9 mouse cellular contexts compared by ENCODE assay signal in the genomic region with DNA sequence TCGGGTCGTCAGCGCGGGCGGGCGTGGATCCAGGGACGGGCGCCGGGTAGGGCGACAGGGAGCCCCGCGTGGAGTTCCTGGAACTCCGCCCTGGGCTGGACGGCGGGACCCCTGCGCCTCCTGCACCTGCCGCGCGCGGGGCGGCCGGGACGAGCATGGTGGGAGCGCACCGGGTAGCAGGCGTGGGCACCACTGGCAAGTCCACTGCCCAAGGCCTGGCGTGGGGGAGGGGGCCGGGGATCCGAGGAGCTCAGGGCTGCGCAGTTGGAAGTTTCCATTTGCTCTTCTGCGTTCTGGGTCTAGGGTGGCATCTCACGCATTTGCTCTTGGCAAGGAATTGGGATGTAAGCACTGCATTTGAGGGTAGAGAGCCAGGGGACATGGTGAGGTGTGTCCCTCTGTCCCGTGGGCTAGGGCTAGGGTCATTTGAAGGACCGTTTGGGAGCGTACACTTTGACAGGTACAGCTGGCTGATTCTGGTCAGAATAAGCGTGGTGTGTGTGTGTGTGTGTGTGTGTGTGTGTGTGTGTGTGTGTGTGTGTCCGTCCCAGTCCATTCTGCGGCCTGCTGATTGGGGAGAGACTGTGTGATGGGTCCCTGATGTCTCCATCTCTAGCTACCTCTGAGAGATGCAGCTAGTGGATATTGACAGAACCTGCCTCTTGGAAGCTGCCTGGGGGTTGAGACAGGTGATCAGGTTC. TPM values are rescaled to one million over a fixed set of nuclear protein-coding genes. Genes with fewer than 3 reads are reported as not detected.
DNase-seq lines count a peak whose midpoint lies in the region; ATAC-seq lines count a peak whose summit lies in the region.
"Had no signal": no experiment of that assay in that cellular context is flagged by ENCODE, and none has a peak within 500 bp of the region (broad histone marks: within the 10 kb centered on the region; RNA-seq: fewer than 3 reads in every experiment).

No protein-coding gene starts in this region.

- no peaks in the 10 kb centered on the region for H3K36me3 ChIP-seq in embryonic facial prominence, embryonic 10.5 days (replicated peaks)
- no peaks in the 10 kb centered on the region for H3K36me3 ChIP-seq in hindbrain, embryonic 14.5 days (replicated peaks; ENCODE audit: control insufficient read depth, insufficient read depth)
- no peaks in the 10 kb centered on the region for H3K36me3 ChIP-seq in lung, embryonic 15.5 days

- 11% methylated on average over 38 of the region's 38 CpGs for whole genome bisulfite sequencing in embryonic facial prominence, embryonic 10.5 days
- WGBS in hindbrain, embryonic 14.5 days, result 10% methylated on average over 37 of the region's 38 CpGs
- WGBS in lung, embryonic 15.5 days, result 11% methylated on average over 38 of the region's 38 CpGs

- peak overlapping the region; percentile 79 for H3K4me2 ChIP-seq in hindbrain, embryonic 14.5 days (replicated peaks)
- H3K4me2 ChIP-seq in lung, embryonic 15.5 days, result peak overlapping the region; percentile 86

- peaks cover 8% of the 10 kb centered on the region for H3K4me1 ChIP-seq in embryonic facial prominence, embryonic 10.5 days
- peaks cover 10% of the 10 kb centered on the region for H3K4me1 ChIP-seq in hindbrain, embryonic 14.5 days (replicated peaks; ENCODE audit: control insufficient read depth, insufficient read depth, low read length)
- H3K4me1 ChIP-seq in lung, embryonic 15.5 days, result peaks cover 4% of the 10 kb centered on the region

- H3K9me3 ChIP-seq in embryonic facial prominence, embryonic 10.5 days, result no peaks in the 10 kb centered on the region
- no peaks in the 10 kb centered on the region for H3K9me3 ChIP-seq in hindbrain, embryonic 14.5 days (ENCODE audit: control insufficient read depth, low read length)
- H3K9me3 ChIP-seq in lung, embryonic 15.5 days, result no peaks in the 10 kb centered on the region

- H3K4me3 ChIP-seq in embryonic facial prominence, embryonic 10.5 days, result peak overlapping the region; percentile 57
- peak overlapping the region; percentile 54 for H3K4me3 ChIP-seq in hindbrain, embryonic 14.5 days (replicated peaks; ENCODE audit: low read length)
- H3K4me3 ChIP-seq in lung, embryonic 15.5 days, result peak overlapping the region; percentile 38

- peak; percentile 63 for ATAC-seq in hindbrain, embryonic 14.5 days (ENCODE audit: low FRiP score)
- no peak for ATAC-seq in lung, embryonic 15.5 days (ENCODE audit: borderline replicate concordance, extremely low read depth, low FRiP score, low TSS enrichment)
- ATAC-seq: Patski had no signal

- no peak overlapping the region for H3K27ac ChIP-seq in embryonic facial prominence, embryonic 10.5 days (replicated peaks)
- no peak overlapping the region for H3K27ac ChIP-seq in hindbrain, embryonic 14.5 days
- no peak overlapping the region for H3K27ac ChIP-seq in lung, embryonic 15.5 days

- DNase-seq in layer of hippocampus, adult 11-12 months (ENCODE audit: low spot score), result peak; percentile 44
- no peak for DNase-seq in layer of hippocampus, adult 9-10 months (ENCODE audit: low spot score)
- DNase-seq in embryonic facial prominence, embryonic 10.5 days (ENCODE audit: low spot score), result peak; percentile 28
- no peak for DNase-seq in hindbrain, embryonic 14.5 days (ENCODE audit: low spot score)
- peak; percentile 38 to 56 for DNase-seq in right cerebral cortex, postnatal 36 days (ENCODE audit: low spot score in 2 of 2)
- no peak for DNase-seq in gastrocnemius, adult 18-20 months (ENCODE audit: low spot score)
- no peak for DNase-seq in spleen, postnatal 14 days (ENCODE audit: low spot score in 2 of 2)

- H3K27me3 ChIP-seq in embryonic facial prominence, embryonic 10.5 days (replicated peaks; ENCODE audit: low read depth, poor library complexity, severe bottlenecking), result peaks cover 75% of the 10 kb centered on the region
- H3K27me3 ChIP-seq in hindbrain, embryonic 14.5 days (ENCODE audit: control insufficient read depth, insufficient read depth, low read length), result peaks cover 25% of the 10 kb centered on the region
- peaks cover 48% of the 10 kb centered on the region for H3K27me3 ChIP-seq in lung, embryonic 15.5 days

- H3K9ac ChIP-seq in hindbrain, embryonic 14.5 days, result peak overlapping the region; percentile 65
- no peak overlapping the region for H3K9ac ChIP-seq in lung, embryonic 15.5 days

RNA-seq across cellular contexts. Expression of gene Rasgef1a, which starts 0.5 kb away (rescaled TPM):
- polyA plus RNA-seq in embryonic facial prominence, embryonic 10.5 days (2016; fragmentation: Nextera tagmentation; extraction: Ambion mirVana), result 0.06 and 0.13 TPM in 2 replicates
- polyA plus RNA-seq in hindbrain, embryonic 14.5 days (2014; fragmentation: Nextera tagmentation; extraction: Ambion mirVana), result 1.5 and 2.3 TPM in 2 replicates
- 3.0 and 4.4 TPM in 2 replicates for polyA plus RNA-seq in lung, embryonic 15.5 days (2015; fragmentation: Nextera tagmentation; extraction: Ambion mirVana)
- total RNA-seq in gastrocnemius, adult 18-20 months (2021), result under 1 TPM; 0.09 to 0.26 TPM

Comparison
In these comparisons a context has a peak if more than half of its experiments do, and no peak if none do; other contexts are left out.
1. DNase-seq: peak in layer of hippocampus, adult 11-12 months (single experiment), embryonic facial prominence, embryonic 10.5 days (single experiment) and right cerebral cortex, postnatal 36 days (2 of 2); none in layer of hippocampus, adult 9-10 months (single experiment), hindbrain, embryonic 14.5 days (single experiment), gastrocnemius, adult 18-20 months (single experiment) and spleen, postnatal 14 days (0 of 2).
2. Peak in every context shown above with its lines, with median percentiles within 50 percentile points of each other: H3K4me3 ChIP-seq.